Comparison of ENCODE assay signal across 16 mouse cellular contexts in genomic region chr6:16606687-16607392, GRCm38 (mm10).
DNase-seq lines count a peak whose midpoint lies in the region; ATAC-seq and TF ChIP-seq lines count a peak whose summit lies in the region.
"Had no signal": no experiment of that assay in that cellular context is flagged by ENCODE, and none has a peak within 500 bp of the region (broad histone marks: within the 10 kb centered on the region; RNA-seq: fewer than 3 reads in every experiment).

No protein-coding gene starts in this region.

- CTCF ChIA-PET in Patski (lab: Charles Lee), result interaction anchor here (1.3 kb wide), 1 partner anchor 27 kb away, joined by 3 read pairs; no protein-coding TSS in a partner anchor

- no peaks in the 10 kb centered on the region for H3K27me3 ChIP-seq in kidney, adult 2 months (replicated peaks; ENCODE audit: control insufficient read depth, insufficient read depth, low read length)
- H3K27me3 ChIP-seq in Patski, result peaks cover 15% of the 10 kb centered on the region
- no peaks in the 10 kb centered on the region for H3K27me3 ChIP-seq in forebrain, embryonic 12.5 days
- no peaks in the 10 kb centered on the region for H3K27me3 ChIP-seq in hindbrain, embryonic 15.5 days
- H3K27me3 ChIP-seq: embryonic facial prominence, embryonic 13.5 days; limb, embryonic 12.5 days had no signal

- no peak overlapping the region for H3K27ac ChIP-seq in kidney, adult 2 months (ENCODE audit: insufficient read depth, low read depth, low read length)
- no peak overlapping the region for H3K27ac ChIP-seq in forebrain, embryonic 12.5 days
- H3K27ac ChIP-seq in hindbrain, embryonic 15.5 days (replicated peaks), result no peak overlapping the region
- H3K27ac ChIP-seq: embryonic facial prominence, embryonic 13.5 days; limb, embryonic 12.5 days; liver, embryonic 14.5 days had no signal

- H3K4me3 ChIP-seq in kidney, adult 2 months (ENCODE audit: insufficient read depth, low read depth, low read length), result no peak overlapping the region
- H3K4me3 ChIP-seq in forebrain, embryonic 12.5 days (replicated peaks), result no peak overlapping the region
- no peak overlapping the region for H3K4me3 ChIP-seq in hindbrain, embryonic 15.5 days
- H3K4me3 ChIP-seq: embryonic facial prominence, embryonic 13.5 days; limb, embryonic 12.5 days had no signal

- POLR2A ChIA-PET in Patski (lab: Charles Lee), result no interaction called here

- no peaks in the 10 kb centered on the region for H3K36me3 ChIP-seq in kidney, adult 2 months (ENCODE audit: control insufficient read depth, insufficient read depth, low read length)
- no peaks in the 10 kb centered on the region for H3K36me3 ChIP-seq in forebrain, embryonic 12.5 days (replicated peaks)
- H3K36me3 ChIP-seq in hindbrain, embryonic 15.5 days, result no peaks in the 10 kb centered on the region
- H3K36me3 ChIP-seq: embryonic facial prominence, embryonic 13.5 days; G1E; limb, embryonic 12.5 days had no signal

- no peak for DNase-seq in kidney, adult 2 months
- no peak for DNase-seq in kidney, postnatal 10 days
- no peak for DNase-seq in Patski (ENCODE audit: low read depth, low spot score)
- DNase-seq in lung, postnatal 4 days, result no peak
- no peak for DNase-seq in heart, adult 8-10 months (ENCODE audit: low spot score)
- DNase-seq: adrenal gland, postnatal 14 days; cerebellum, adult 9-11 months; heart, adult 18-20 months; right cerebral cortex, postnatal 25 days had no signal

- 72% methylated on average over 4 of the region's 4 CpGs for WGBS in kidney, adult 2 months
- 61% methylated on average over 4 of the region's 4 CpGs for WGBS in forebrain, embryonic 12.5 days
- WGBS in hindbrain, embryonic 15.5 days, result 52% methylated on average over 4 of the region's 4 CpGs

- H3K4me1 ChIP-seq in kidney, adult 2 months (ENCODE audit: control insufficient read depth, insufficient read depth, low read length), result no peaks in the 10 kb centered on the region
- no peaks in the 10 kb centered on the region; the same call in 1 of the 2 replicates for H3K4me1 ChIP-seq in forebrain, embryonic 12.5 days
- H3K4me1 ChIP-seq in hindbrain, embryonic 15.5 days (replicated peaks), result 0 out of 2 replicates have a peak, but pooled peaks cover 7% of the 10 kb centered on the region
- H3K4me1 ChIP-seq: embryonic facial prominence, embryonic 13.5 days; limb, embryonic 12.5 days had no signal

- no peak for ATAC-seq in Patski
- peak; percentile 73 for ATAC-seq in forebrain, embryonic 12.5 days (ENCODE audit: low FRiP score)
- ATAC-seq in hindbrain, embryonic 15.5 days (ENCODE audit: low FRiP score, low read depth), result peak; percentile 45; the same call in 1 of the 2 replicates
- ATAC-seq: lung, postnatal 0 days had no signal

- in situ Hi-C loops in Patski (cut with MboI; ENCODE audit: low pct_unique_long_range_greater_than_20kb), result no loop called here

- H3K4me2 ChIP-seq in forebrain, embryonic 12.5 days, result no peak overlapping the region
- H3K4me2 ChIP-seq in hindbrain, embryonic 15.5 days, result no peak overlapping the region
- H3K4me2 ChIP-seq: embryonic facial prominence, embryonic 13.5 days; limb, embryonic 12.5 days had no signal

- no peak for TF ChIP-seq POLR2A in kidney, adult 2 months (IDR thresholded peaks at IDR 0.05; ENCODE audit: low read depth, low read length)

- no peak overlapping the region for H3K9ac ChIP-seq in forebrain, embryonic 12.5 days
- no peak overlapping the region for H3K9ac ChIP-seq in hindbrain, embryonic 15.5 days
- H3K9ac ChIP-seq: embryonic facial prominence, embryonic 13.5 days; limb, embryonic 12.5 days; liver, embryonic 14.5 days had no signal

- H3K9me3 ChIP-seq in forebrain, embryonic 12.5 days, result no peaks in the 10 kb centered on the region
- H3K9me3 ChIP-seq in hindbrain, embryonic 15.5 days, result no peaks in the 10 kb centered on the region
- H3K9me3 ChIP-seq: embryonic facial prominence, embryonic 13.5 days; G1E; limb, embryonic 12.5 days had no signal

- 0 out of 2 replicates have a peak, but pooled peaks have one; percentile 2 for TF ChIP-seq CTCF in kidney, adult 2 months (conservative IDR thresholded peaks at IDR 0.05; ENCODE audit: insufficient read depth, insufficient read length, low read depth, low read length)
- peak; percentile 10 for TF ChIP-seq CTCF in Patski (IDR thresholded peaks at IDR 0.05)
